Mouse (Mus musculus) layer of hippocampus, adult 8-10 months (tissue): ENCODE data around the gene Nfkbie. TPM values are rescaled to one million over a fixed set of nuclear protein-coding genes. Genes with fewer than 3 reads are reported as not detected.

ENCODE experiments used
- DNase-seq, 2 experiments: peaks; one replicate each; pipeline ENCODE4 v3.0.0; 2022; ENCODE audit warnings: low spot score in 2 of 2
- total RNA-seq, 4 experiments: library from RNA; stranded (reverse); gene quantifications; 2 replicates each; pipeline ENCODE4 v1.2.4; 2022

The Nfkbie gene
- total RNA-seq, result 1 to 10 TPM; 2.3 to 3.3 (median 2.7) TPM

GRCm38 (mm10) chr17:45555452-45556106, at the start of gene Nfkbie:
Gene Nfkbie (plus strand): TSS chr17:45555703.
- peak; percentile 78 to 82 for DNase-seq

- DNase-seq, result no peak
Measured at GRCm38 (mm10) chr17:45505941-45506465, 49.5 kb upstream of the Nfkbie start.

- DNase-seq, result peak; percentile 85 to 92
Measured at GRCm38 (mm10) chr17:45506700-45507189, 48.8 kb upstream of the Nfkbie start, which contains the start of gene Aars2. Gene Aars2 (plus strand): TSS chr17:45506841.

- no peak for DNase-seq
Measured at GRCm38 (mm10) chr17:45510871-45511270, 44.6 kb upstream of the Nfkbie start.

GRCm38 (mm10) chr17:45511757-45512156, 43.7 kb upstream of the Nfkbie start:
- no peak for DNase-seq

- DNase-seq, result no peak
Measured at GRCm38 (mm10) chr17:45515204-45515726, 40.2 kb upstream of the Nfkbie start.

GRCm38 (mm10) chr17:45515806-45516205, 39.7 kb upstream of the Nfkbie start:
- no peak for DNase-seq

GRCm38 (mm10) chr17:45516488-45516887, 39.0 kb upstream of the Nfkbie start:
- peak; percentile 64 to 87 for DNase-seq

- no peak for DNase-seq
Measured at GRCm38 (mm10) chr17:45517135-45517534, 38.4 kb upstream of the Nfkbie start.

- no peak for DNase-seq
Measured at GRCm38 (mm10) chr17:45517549-45518215, 37.8 kb upstream of the Nfkbie start.

GRCm38 (mm10) chr17:45518766-45519475, 36.6 kb upstream of the Nfkbie start:
- DNase-seq, result no peak

GRCm38 (mm10) chr17:45520136-45520535, 35.4 kb upstream of the Nfkbie start:
- DNase-seq, result no peak

GRCm38 (mm10) chr17:45523263-45523662, 32.2 kb upstream of the Nfkbie start, which contains the start of gene Tcte1:
Gene Tcte1 (plus strand): TSS chr17:45523434.
- no peak for DNase-seq

GRCm38 (mm10) chr17:45524961-45525360, 30.5 kb upstream of the Nfkbie start:
- no peak for DNase-seq

- DNase-seq, result no peak
Measured at GRCm38 (mm10) chr17:45526571-45526970, 28.9 kb upstream of the Nfkbie start.

GRCm38 (mm10) chr17:45530346-45530782, 25.1 kb upstream of the Nfkbie start:
- DNase-seq, result peak; percentile 68 to 69

- DNase-seq, result no peak
Measured at GRCm38 (mm10) chr17:45532896-45533295, 22.6 kb upstream of the Nfkbie start.

- no peak for DNase-seq
Measured at GRCm38 (mm10) chr17:45536264-45536663, 19.2 kb upstream of the Nfkbie start.

- DNase-seq, result no peak
Measured at GRCm38 (mm10) chr17:45538394-45538793, 17.1 kb upstream of the Nfkbie start.

GRCm38 (mm10) chr17:45539664-45540063, 15.8 kb upstream of the Nfkbie start:
- no peak for DNase-seq

- no peak for DNase-seq
Measured at GRCm38 (mm10) chr17:45542129-45542528, 13.4 kb upstream of the Nfkbie start.
